Mouse (Mus musculus) liver, embryonic 13.5 days (tissue): ENCODE results near the gene Fnbp1. TPM values are rescaled to one million over a fixed set of nuclear protein-coding genes. Genes with fewer than 3 reads are reported as not detected.

Experiments used
- ATAC-seq: fragments of 200-750 bp; cut with Nextera tagmentation; 2 replicates; pipeline ENCODE4 v1.8.0; 2017; ENCODE audit warnings: low read depth, mild to moderate bottlenecking, moderate number of reproducible peaks, moderate library complexity
- DNase-seq: peaks from one replicate; pipeline ENCODE4 v3.0.0; 2022
- H3K27ac ChIP-seq: fragments of 300-500 bp; sonication (generic); 2 replicates; pipeline ENCODE4 v1.5.1; 2015; ENCODE audit warnings: moderate library complexity, mild to moderate bottlenecking, inconsistent platforms
- H3K27me3 ChIP-seq: fragments of 300-500 bp; sonication (generic); 2 replicates; pipeline ENCODE4 v1.6.1; 2015; ENCODE audit warnings: mild to moderate bottlenecking, inconsistent platforms
- H3K36me3 ChIP-seq: fragments of 300-500 bp; sonication (generic); 2 replicates; pipeline ENCODE4 v1.6.1; 2015; ENCODE audit warnings: mild to moderate bottlenecking, inconsistent platforms
- H3K4me1 ChIP-seq: fragments of 300-500 bp; sonication (generic); replicated peaks from 2 replicates; pipeline ENCODE4 v1.6.1; 2015; ENCODE audit warnings: inconsistent platforms
- H3K4me2 ChIP-seq: fragments of 300-500 bp; sonication (generic); 2 replicates; pipeline ENCODE4 v1.6.1; 2015; ENCODE audit warnings: inconsistent platforms, mild to moderate bottlenecking, moderate library complexity
- H3K4me3 ChIP-seq: fragments of 300-500 bp; sonication (generic); replicated peaks from 2 replicates; pipeline ENCODE4 v1.5.1; 2015; ENCODE audit warnings: mild to moderate bottlenecking, inconsistent platforms
- H3K9ac ChIP-seq: fragments of 300-500 bp; sonication (generic); 2 replicates; pipeline ENCODE4 v1.6.1; 2015; ENCODE audit warnings: mild to moderate bottlenecking, inconsistent platforms
- H3K9me3 ChIP-seq: fragments of 300-500 bp; sonication (generic); replicated peaks from 2 replicates; pipeline ENCODE4 v1.6.1; 2016; ENCODE audit warnings: inconsistent platforms
- WGBS: fragments of 180-500 bp; shearing (Covaris S2); methylation state at CpG from one replicate; pipeline ENCODE4 v1.1.7; 2015; ENCODE audit not compliant: insufficient replicate concordance; 5-methylcytosine and 5-hydroxymethylcytosine counted together
- polyA plus RNA-seq: library from polyadenylated mRNA; unstranded; fragments of >200 nt; fragmentation: Nextera tagmentation; extraction: Ambion mirVana; gene quantifications from 2 replicates; pipeline ENCODE4 v1.2.1, GENCODE M21; 2015

Gene Fnbp1
- polyA plus RNA-seq, 1 experiment from 2014 or later: 5.7 TPM

DNA sequence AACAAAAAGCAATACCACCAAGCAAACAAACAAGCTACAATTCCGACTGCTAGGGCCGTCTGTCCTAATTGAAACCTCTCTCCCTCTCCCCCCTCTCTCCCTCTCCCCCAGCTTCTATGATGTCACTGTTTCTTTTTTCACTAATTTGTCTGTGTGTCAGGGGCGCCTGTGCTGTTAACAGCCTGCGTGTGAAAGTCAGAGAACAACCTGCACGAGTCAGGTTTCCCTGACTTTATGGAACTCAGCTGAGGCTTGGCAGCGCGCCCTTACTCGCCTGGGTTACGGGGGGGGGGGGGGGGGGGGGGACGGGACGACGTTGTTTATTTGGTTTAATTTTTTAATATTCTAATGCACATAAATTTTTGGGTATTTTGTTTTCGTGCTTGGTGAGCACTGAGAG is 5.5 kb downstream of the Fnbp1 start:
- H3K4me3 ChIP-seq: no peak overlapping the region
- no peak overlapping the region for H3K4me2 ChIP-seq
- no peak for DNase-seq
- ATAC-seq: no peak
- H3K27ac ChIP-seq: no peak overlapping the region
- H3K9ac ChIP-seq: no peak overlapping the region
- 61% methylated on average over 13 of the region's 13 CpGs for WGBS
- no peaks in the 10 kb centered on the region for H3K9me3 ChIP-seq
- peaks cover 82% of the 10 kb centered on the region for H3K4me1 ChIP-seq
- peaks cover 7% of the 10 kb centered on the region; the same call in 1 of the 2 replicates for H3K27me3 ChIP-seq
- H3K36me3 ChIP-seq: no peaks in the 10 kb centered on the region

DNA sequence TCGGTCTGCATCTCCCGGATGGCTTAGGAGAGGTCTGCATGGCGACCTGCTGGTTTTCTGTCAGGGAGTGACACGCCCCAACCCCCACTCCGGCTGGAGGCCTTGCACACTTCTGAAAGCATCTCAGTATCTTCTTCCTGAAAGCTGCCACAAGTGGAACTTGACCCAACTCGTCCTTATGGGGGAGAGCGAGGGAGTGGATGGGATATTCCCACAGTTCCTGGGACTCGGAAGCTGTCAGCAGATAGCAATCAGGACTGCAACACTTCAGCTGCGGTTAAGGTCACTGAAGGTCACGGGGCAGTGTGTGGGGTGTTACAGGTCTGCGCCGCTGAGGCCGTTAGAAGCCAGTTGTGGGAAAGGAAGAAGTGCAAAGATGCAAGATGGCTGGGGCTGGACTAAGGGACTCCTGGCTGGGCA is 6.3 kb downstream of the Fnbp1 start:
- 27% methylated on average over 13 of the region's 13 CpGs for WGBS
- peak overlapping the region; percentile 13; the same call in 1 of the 2 replicates for H3K4me2 ChIP-seq
- no peaks in the 10 kb centered on the region for H3K36me3 ChIP-seq
- no peak for DNase-seq
- no peak; the same call in 1 of the 2 replicates for ATAC-seq
- H3K4me1 ChIP-seq: peaks cover 82% of the 10 kb centered on the region
- H3K9me3 ChIP-seq: no peaks in the 10 kb centered on the region
- no peak overlapping the region for H3K4me3 ChIP-seq
- H3K27me3 ChIP-seq: no peaks in the 10 kb centered on the region
- no peak overlapping the region for H3K9ac ChIP-seq
- H3K27ac ChIP-seq: no peak overlapping the region; the same call in 1 of the 2 replicates

DNA sequence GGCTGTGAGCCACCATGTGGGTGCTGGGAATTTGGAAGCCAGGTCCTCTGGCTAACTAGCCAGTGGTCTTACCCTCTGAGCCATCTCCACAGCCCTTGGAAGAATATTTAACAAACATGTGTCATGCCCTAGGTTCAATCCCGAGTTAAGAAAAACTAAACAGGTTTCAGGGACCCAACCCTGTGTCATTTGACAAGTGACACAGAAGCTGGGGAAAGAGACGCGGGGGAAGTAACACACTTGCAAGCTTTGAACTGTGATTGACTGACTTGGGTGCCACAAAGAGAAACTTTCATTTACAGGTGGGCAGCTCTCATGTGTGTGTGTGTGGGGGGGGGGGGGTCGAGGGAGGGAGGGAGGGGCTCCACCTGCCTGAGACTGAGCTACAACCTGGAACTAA is 7.8 kb downstream of the Fnbp1 start:
- ATAC-seq: no peak
- no peaks in the 10 kb centered on the region for H3K27me3 ChIP-seq
- no peak overlapping the region for H3K4me2 ChIP-seq
- no peaks in the 10 kb centered on the region for H3K9me3 ChIP-seq
- no peak overlapping the region for H3K4me3 ChIP-seq
- peaks cover 84% of the 10 kb centered on the region for H3K4me1 ChIP-seq
- H3K27ac ChIP-seq: no peak overlapping the region
- no peaks in the 10 kb centered on the region for H3K36me3 ChIP-seq
- no peak for DNase-seq
- 66% methylated on average over 3 of the region's 4 CpGs for WGBS
- H3K9ac ChIP-seq: no peak overlapping the region

DNA sequence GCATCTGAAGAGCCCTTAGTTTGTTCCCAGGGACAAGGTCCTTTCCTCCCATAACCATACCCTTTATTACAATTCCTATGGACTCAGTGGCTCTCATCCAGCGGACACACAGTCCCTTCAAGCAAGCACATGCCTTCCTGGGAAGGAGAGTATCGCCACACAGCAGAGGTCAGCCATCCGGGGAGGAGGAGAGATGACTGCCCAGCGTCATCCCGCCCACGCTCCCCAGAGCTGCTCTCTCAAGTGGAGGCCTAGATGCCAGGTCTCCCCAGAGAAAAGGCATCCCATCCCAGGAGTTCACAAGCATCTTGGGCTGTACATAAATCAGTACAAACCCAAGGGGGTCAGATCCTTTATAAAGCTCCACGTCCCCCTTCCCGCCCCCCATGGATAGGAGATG is 9.1 kb downstream of the Fnbp1 start:
- peaks cover 89% of the 10 kb centered on the region for H3K4me1 ChIP-seq
- H3K9me3 ChIP-seq: no peaks in the 10 kb centered on the region
- H3K36me3 ChIP-seq: no peaks in the 10 kb centered on the region
- WGBS: 73% methylated on average over 8 of the region's 8 CpGs
- DNase-seq (no peak), ATAC-seq (no peak)
- no peak overlapping the region for H3K9ac ChIP-seq
- no peaks in the 10 kb centered on the region for H3K27me3 ChIP-seq
- H3K4me2 ChIP-seq: no peak overlapping the region
- H3K27ac ChIP-seq: peak overlapping the region; percentile 12; the same call in 1 of the 2 replicates
- no peak overlapping the region for H3K4me3 ChIP-seq

DNA sequence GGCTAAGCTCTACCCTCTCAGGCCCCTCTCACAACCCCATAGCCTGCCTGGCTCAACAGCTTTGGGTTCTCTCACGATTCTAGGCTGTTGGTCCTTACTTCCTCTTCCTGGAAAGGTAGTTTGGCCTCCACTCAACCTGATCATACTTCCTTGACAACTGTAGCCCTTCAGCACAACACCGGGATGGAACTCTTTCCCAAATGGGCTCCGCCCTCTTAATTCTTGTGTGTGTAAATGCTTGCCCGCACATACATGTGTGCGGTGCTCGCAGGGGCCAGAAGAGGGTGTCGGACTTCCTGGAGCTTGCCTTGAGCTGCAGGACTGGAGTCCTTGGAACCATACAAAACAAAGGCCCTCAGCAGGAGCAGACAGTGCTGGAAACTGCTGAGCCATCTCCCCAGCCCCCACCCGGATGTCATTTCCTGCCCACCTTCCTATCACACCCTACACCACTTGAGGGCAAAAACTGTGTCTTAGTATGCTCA is 11.0 kb downstream of the Fnbp1 start:
- 28% methylated on average over 8 of the region's 8 CpGs for WGBS
- no peaks in the 10 kb centered on the region for H3K27me3 ChIP-seq
- no peak for DNase-seq
- peak overlapping the region; percentile 51 for H3K27ac ChIP-seq
- no peak overlapping the region for H3K4me3 ChIP-seq
- H3K4me1 ChIP-seq: peaks cover 89% of the 10 kb centered on the region
- no peaks in the 10 kb centered on the region for H3K9me3 ChIP-seq
- H3K4me2 ChIP-seq: peak overlapping the region; percentile 7
- no peak for ATAC-seq
- no peaks in the 10 kb centered on the region for H3K36me3 ChIP-seq
- H3K9ac ChIP-seq: no peak overlapping the region

DNA sequence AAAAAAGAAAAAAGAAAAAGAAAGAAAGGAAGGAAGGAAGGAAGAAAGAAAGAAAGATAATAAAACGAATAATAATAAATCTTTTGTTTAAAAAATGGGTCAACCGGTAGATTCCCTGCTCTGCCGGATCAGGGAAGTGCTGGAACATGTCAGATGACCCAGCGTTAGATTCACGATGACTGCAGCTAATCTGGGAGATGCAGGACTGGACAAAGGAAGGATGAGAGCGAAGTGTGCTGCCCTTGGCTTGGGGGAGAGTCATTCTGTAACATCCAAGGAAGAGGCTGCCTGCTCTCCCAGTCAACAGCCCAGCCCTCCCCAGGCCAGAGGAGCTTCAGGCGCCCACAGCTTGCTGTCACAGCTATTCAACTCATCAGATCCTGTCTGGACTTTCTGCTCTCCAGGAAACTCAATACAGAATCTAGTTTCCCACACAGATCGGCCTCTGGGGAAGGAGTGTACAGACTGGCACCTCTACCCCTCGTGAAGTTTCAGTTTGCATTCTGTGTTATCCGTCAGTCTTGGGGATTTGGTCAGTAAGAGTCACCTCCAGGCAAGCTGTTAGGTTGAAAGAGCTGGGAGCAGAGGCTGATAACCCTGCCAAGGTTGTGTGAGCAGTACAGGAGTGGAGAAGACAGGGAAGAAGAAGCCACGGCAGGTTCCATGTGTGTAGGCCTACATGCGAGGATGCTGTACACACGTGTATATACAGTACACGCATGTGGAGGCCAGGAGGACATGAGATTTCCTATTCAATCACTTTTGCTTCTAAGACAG is 11.9 kb downstream of the Fnbp1 start:
- 0 out of 2 replicates have a peak overlapping the region, but pooled peaks have one; percentile 51 for H3K27ac ChIP-seq
- peaks cover 89% of the 10 kb centered on the region for H3K4me1 ChIP-seq
- no peaks in the 10 kb centered on the region for H3K9me3 ChIP-seq
- no peak overlapping the region for H3K4me2 ChIP-seq
- no peaks in the 10 kb centered on the region for H3K27me3 ChIP-seq
- no peak overlapping the region for H3K4me3 ChIP-seq
- WGBS: 62% methylated on average over 14 of the region's 14 CpGs
- no peak for DNase-seq
- no peak for ATAC-seq
- H3K36me3 ChIP-seq: no peaks in the 10 kb centered on the region
- no peak overlapping the region for H3K9ac ChIP-seq

DNA sequence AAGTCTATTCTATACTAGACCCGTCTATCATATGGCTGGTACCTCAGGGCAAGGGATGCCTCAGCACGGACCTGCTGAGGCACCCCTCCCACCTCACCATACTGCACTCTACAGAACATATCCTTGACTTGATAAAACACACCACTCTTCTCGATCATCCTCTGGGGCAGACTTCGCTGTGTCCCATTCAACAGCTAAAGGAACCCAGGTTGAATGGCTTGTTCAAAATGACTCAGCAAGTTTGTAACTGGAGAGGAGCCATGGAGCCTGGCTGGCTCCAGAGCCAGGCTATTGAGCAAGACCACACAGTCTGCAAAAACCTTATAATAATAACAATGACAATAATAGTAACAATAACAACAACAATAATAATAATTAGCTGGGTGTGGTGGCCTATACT is 13.9 kb downstream of the Fnbp1 start:
- no peak for DNase-seq
- no peak overlapping the region for H3K4me3 ChIP-seq
- WGBS: 38% methylated on average over 4 of the region's 4 CpGs
- H3K27ac ChIP-seq: no peak overlapping the region
- H3K36me3 ChIP-seq: no peaks in the 10 kb centered on the region; the same call in 1 of the 2 replicates
- peak; percentile 44 for ATAC-seq
- no peaks in the 10 kb centered on the region for H3K9me3 ChIP-seq
- no peak overlapping the region for H3K9ac ChIP-seq
- H3K4me1 ChIP-seq: peaks cover 89% of the 10 kb centered on the region
- H3K27me3 ChIP-seq: no peaks in the 10 kb centered on the region
- H3K4me2 ChIP-seq: no peak overlapping the region

DNA sequence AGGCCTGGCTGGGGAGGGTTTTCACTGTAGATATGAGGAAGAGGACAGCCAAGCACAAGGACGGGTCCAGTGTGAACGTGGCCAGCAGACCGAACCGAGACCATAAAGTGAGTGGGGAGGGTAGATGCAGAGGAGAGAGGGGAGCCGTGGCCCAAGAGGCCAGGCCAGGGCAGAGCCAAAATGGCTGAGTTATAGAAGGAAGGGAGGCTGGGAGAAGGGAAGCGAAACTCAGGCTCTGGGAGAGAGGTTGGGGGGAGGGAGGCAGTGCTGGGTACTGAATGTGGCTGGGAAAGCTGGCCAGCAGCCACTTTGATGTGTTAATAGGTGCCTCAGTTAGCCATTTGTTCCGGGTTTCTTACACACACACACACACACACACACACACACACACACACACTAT is 14.6 kb downstream of the Fnbp1 start:
- H3K27ac ChIP-seq: no peak overlapping the region
- H3K36me3 ChIP-seq: no peaks in the 10 kb centered on the region; the same call in 1 of the 2 replicates
- DNase-seq: no peak
- no peak for ATAC-seq
- H3K4me3 ChIP-seq: no peak overlapping the region
- H3K9me3 ChIP-seq: no peaks in the 10 kb centered on the region
- WGBS: 69% methylated on average over 7 of the region's 7 CpGs
- H3K4me2 ChIP-seq: no peak overlapping the region
- H3K27me3 ChIP-seq: no peaks in the 10 kb centered on the region
- peaks cover 83% of the 10 kb centered on the region for H3K4me1 ChIP-seq
- no peak overlapping the region for H3K9ac ChIP-seq

DNA sequence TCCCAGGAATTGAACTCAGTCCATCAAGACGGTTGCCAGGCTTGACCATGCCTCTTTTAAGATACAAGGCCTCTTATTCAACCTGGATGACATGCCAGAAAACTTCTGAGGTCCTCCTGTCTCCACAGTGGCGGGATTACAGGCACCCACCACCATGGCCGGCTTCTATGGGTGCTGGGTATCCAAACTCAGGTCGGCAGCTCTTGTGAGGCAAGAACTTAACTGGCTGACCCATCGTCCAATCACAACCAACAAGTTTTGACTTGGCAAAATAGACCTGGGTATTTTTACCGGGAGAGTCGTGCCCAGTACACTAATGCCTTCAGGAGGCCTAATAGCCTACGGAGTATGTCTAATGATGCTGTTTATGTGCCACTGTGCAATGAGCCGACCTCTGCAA is 15.8 kb downstream of the Fnbp1 start:
- H3K36me3 ChIP-seq: no peaks in the 10 kb centered on the region; the same call in 1 of the 2 replicates
- H3K9me3 ChIP-seq: no peaks in the 10 kb centered on the region
- H3K27me3 ChIP-seq: no peaks in the 10 kb centered on the region
- H3K4me3 ChIP-seq: no peak overlapping the region
- no peak overlapping the region for H3K27ac ChIP-seq
- H3K4me2 ChIP-seq: no peak overlapping the region
- H3K9ac ChIP-seq: no peak overlapping the region
- peaks cover 77% of the 10 kb centered on the region for H3K4me1 ChIP-seq
- WGBS: 74% methylated on average over 9 of the region's 9 CpGs
- DNase-seq (no peak), ATAC-seq (no peak)

DNA sequence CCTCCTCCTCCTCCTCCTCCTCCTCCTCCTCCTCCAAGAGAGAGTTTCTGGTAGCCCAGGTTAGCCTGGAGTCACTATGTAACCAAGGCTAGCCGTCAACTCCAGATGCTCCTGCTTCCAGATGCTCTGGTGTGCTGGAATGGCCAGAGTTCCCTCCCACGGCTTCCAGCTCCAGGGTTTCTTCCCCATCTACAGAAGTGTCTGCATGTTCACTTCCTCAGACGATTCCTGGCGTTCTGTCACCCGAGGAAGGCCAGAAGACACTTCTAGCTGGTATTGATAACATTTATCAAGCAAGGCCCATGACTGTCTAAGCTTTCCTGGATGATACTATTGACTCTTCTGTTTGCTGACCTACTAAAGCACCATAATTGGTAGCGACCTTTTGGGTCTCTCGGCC is 16.7 kb downstream of the Fnbp1 start:
- ATAC-seq: no peak
- H3K27ac ChIP-seq: peak overlapping the region; percentile 53

DNA sequence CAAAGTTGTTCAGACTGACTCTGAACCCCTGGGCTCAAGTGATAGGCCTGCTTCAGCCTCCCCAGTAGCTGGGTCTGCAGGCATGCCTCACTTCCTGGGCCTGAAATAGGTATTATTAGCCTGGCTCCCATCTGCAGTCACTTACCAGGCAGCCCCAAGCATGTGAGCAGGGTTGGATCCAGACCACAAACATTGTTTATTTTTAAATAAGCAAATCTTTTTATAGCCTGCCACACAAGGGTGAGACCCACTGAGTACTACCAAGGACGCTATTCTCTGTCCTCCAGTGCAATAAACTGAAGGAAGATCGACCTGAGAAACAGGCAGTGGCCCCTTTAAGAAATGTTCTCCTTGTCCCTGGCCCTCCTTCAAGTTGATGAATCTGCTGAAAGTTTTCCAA is 17.1 kb downstream of the Fnbp1 start:
- Histone ChIP-seq H3K4me1 (peaks cover 71% of the 10 kb centered on the region), H3K4me3 (no peak overlapping the region), H3K36me3 (no peaks in the 10 kb centered on the region; the same call in 1 of the 2 replicates), H3K9me3 (no peaks in the 10 kb centered on the region), H3K27ac (peak overlapping the region; percentile 39; the same call in 1 of the 2 replicates), H3K4me2 (no peak overlapping the region), H3K27me3 (no peaks in the 10 kb centered on the region), H3K9ac (0 out of 2 replicates have a peak overlapping the region, but pooled peaks have one; percentile 13)
- DNase-seq (no peak), ATAC-seq (no peak)
- WGBS: 24% methylated on average over 2 of the region's 2 CpGs

More for the DNA sequence above, 16.7 kb downstream of the Fnbp1 start:
- 30% methylated on average over 7 of the region's 7 CpGs for WGBS
- Histone ChIP-seq H3K36me3 (no peaks in the 10 kb centered on the region; the same call in 1 of the 2 replicates), H3K4me3 (no peak overlapping the region), H3K4me2 (no peak overlapping the region), H3K9me3 (no peaks in the 10 kb centered on the region), H3K4me1 (peaks cover 71% of the 10 kb centered on the region), H3K9ac (no peak overlapping the region), H3K27me3 (no peaks in the 10 kb centered on the region)
- DNase-seq: no peak
